Mouse (Mus musculus): ENCODE data around the gene Trim10.

The Trim10 gene

DNA sequence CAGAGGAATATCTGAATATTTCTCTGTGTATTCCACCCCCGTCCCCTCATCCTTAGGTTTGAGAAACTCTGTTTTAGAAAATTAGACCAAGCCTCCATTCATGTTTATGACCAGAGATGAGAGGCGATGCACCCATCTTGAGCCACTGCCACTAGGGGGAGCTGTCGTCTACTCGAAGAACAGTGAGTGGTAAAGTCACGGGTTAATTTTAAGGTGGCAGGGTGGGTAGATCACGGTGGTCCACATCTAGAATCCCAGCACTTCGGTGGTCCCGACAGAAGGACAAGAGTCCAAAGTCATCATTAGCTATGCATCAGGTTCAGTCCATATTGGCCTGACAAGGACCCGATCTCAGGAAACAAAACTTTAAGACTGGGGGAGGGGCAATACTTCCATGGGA is 45.7 kb downstream of the Trim10 start:
- peak; percentile 63 for DNase-seq

DNA sequence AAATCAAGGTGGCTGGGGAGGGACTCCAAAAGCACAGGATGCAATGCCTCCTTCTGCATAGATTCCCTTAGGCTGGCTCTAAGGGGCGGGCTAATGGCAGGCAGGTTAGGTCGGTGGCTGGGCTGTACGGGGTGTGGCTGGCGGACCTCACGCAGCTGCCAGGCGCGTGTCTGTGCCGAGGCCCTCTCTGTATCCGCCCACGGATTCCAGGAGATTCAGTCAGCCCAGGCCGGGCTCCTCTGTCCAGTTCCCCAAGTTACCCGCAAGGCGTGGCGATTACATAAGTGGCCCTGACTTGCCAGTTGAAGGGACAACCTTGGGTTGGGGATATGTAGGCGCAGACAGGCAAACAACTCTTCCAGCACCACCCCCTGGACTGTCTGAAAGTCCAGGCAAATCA is 50.9 kb downstream of the Trim10 start:
- no peak for DNase-seq

DNA sequence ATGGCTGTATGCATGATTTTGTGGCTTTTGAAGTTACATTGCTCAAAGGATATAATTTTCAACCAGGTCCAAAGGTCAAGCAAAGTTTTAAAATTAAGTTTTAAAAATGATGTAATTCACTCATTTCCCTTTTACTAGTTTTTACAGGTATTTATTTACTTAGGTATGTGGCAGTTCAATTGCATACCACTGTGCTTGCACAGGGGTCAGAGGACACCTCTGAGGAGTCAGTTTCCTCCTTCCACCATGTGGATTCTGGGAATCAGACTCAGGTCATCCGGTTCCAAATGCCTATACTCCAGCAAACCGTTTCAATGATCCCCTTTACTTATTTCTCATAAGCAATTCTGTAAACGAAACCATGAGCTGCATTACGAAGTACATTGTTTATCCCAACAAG is 53.3 kb downstream of the Trim10 start:
- DNase-seq: no peak

DNA sequence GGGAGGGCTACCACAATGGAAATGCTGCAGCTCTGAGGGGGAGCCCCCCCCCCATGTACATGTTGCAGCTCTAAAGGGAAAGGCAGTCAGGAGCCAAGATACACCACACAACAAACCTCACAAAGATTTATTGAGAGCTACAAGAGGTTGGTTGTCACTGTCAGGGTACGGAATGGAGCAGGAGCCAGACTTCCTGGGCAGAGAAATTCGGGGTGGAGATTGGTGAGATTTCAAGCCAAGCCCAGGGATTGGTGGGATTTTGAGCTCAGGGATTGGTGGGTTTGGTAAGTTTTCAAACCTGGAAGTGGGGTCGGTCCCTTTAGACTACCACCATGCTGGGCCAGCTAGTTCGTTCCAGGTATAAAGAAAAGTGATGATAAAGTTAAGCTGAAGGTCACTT is 54.1 kb downstream of the Trim10 start:
- DNase-seq: no peak
